Mouse (Mus musculus) c-Kit-positive CD71-negative TER-119-negative erythroid progenitor cells, embryonic 14.5 days (primary cell): ENCODE results near the gene 4931422A03Rik.
A peak's percentile ranks its signal among the peaks of the same experiment; 100 is the strongest.

Experiments
- DNase-seq: peaks from one replicate; pipeline ENCODE4 v3.0.0-alpha.2; 2013; ENCODE audit warnings: low read depth

4931422A03Rik gene

GRCm38 (mm10) chr2:103970041-103970790, 57.9 kb downstream of the 4931422A03Rik start:
- DNase-seq: no peak

DNA sequence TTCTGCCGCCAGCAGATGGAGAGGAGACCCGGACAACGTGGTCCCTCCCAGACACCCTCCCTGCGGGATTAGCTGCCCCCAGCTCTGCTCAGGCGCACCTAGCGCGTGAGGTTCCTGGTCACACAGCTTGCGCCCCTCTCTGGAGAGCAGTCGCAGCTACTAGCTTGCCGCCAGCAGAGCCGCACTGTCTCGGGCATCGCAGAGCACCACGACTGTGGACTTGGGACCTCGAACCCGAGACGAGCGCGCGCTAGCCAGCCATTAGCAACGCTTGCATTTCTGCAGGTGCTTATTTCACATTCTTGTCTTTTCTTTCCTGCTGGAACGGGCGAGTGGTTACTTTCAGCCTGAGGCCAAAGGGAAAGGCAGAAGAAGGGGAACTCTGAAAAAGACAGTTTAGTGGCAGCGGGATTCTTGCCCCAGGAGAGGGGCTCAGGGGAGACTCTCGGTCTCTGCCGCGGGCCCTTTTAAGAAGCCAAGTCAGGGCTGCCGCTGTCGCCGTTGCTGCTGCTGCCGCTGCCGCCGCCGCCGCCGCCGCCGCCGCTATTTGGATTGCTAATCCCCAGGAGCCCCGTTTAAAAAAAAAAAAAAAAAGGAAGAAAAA, 58.6 kb downstream of the 4931422A03Rik start:
- DNase-seq: no peak

DNA sequence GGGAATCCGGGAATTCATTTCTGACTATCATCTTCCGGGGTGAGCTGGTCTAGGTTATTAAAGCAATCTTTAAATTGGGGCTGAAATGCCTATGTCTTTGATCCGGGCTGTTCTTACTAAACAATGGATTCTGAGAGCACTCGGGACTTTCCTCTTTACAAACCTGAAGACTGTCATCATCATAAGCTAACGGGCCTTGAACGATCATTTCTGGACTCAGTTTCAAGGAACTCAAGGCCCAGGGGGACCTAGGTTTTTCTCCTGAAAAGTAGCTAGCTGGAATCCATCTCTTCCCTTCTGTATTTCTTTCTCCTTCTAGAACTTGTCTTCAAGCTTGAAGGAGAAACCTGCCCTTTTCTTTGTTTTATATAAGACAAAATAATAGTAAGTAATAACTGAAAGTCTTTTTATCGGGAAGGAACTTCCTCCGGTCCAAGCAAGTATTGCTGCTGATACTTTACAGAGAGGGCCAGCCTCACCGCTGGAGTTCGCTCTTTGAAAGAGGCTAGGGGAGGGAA, 59.2 kb downstream of the 4931422A03Rik start:
- DNase-seq: no peak

DNA sequence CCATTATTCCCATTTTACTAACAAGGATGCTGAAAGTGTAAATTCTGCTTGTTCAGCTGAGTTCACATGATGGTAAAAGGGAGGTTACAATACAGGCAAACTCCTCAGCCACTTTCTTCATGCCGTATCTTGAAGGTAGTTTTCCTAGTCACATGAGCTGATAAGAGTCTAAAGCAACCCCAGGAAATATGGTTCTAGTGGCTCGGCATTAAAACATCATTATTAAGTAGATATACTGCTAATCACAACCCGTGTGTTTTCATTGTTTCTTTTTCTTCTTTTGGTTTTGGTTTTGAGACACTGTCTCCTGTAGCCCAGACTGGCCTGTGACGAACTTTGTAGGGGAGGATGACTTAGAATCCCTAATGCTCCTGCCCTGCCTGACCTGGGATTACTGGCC, 60.0 kb downstream of the 4931422A03Rik start:
- DNase-seq: no peak

DNA sequence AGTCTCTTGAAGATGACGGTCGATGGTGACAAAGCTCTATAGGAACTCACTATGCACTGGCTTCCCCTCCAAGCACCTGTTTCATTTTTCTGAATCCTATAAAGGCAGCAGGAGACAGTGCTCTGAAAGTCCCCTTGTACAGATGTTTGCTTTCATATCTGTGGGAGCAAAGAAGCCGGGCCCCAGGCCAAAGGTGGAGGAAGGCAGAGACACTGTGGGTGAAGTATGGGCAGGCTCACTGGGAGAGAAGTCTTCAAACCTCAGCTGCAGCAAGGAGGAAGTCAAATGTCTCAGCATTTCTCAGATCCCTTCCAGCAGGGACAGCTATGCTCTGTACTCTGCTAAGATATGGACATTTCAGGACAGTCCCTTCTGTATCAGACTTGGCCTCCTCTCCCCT, 62.8 kb downstream of the 4931422A03Rik start:
- DNase-seq: no peak

DNA sequence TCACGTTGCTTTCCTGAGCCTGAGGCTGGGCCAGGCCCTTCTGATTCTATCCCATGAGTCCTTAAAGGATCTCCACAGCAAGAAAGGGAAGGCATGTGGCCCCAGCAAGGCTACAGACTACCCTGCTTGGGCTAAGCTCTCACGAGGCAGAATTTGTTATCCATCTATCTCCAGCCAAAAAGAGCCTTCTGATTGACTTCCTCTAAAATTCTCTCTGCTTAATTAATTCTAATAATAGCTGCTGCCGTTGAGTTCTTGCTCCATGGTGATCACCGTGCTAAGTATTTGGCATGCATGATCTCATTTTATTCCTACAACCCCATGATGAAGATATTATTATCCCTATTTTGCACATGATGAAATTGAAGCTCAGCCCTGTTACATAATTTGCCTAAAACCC, 65.8 kb downstream of the 4931422A03Rik start:
- DNase-seq: no peak

GRCm38 (mm10) chr2:103959574-103959973, 68.6 kb downstream of the 4931422A03Rik start:
- no peak for DNase-seq

DNA sequence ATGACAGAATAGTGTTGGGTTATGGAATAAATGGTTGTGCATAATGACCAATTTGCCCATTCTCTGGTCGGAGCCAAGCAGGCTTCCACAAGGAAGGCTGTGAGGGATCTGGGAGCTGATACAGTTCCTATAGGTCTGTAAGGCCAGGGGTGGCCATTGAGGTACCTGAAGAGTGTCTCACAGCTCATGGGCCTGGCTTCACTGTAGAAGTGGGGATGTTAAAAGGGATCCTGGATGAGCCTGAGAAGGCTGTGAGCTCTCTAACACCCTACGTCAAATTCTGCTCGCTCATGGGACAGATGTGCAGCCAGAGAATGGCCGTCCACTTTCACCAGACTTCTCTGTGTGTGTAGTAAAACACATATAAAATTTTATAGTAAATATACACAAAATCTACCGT, 69.1 kb downstream of the 4931422A03Rik start:
- no peak for DNase-seq

DNA sequence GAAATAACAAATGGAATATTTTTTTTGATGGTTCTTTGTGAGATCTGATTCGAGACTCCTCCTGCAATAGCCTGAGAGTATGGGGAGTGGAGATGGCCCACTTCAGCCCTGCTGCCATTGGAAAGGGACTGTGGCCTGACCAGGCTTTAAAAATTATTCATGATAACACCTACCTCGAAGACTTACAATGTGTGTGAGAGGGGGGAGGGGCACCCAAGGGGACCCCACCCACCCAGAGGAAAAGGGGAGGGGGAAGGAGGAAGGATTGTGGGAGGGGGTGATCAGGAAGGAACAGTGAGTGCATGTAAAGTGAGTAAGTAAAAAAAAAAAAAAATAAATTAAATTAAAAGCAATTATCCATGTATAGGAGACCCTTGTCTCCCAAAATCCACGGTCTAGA, 69.5 kb downstream of the 4931422A03Rik start:
- no peak for DNase-seq

- no peak for DNase-seq
Observed at GRCm38 (mm10) chr2:103957649-103958546, 70.3 kb downstream of the 4931422A03Rik start, which contains the start of gene Lmo2. Gene Lmo2, plus strand, starts transcription at chr2:103957986.

- no peak for DNase-seq
Observed at GRCm38 (mm10) chr2:103956867-103957266, 71.3 kb downstream of the 4931422A03Rik start.

DNA sequence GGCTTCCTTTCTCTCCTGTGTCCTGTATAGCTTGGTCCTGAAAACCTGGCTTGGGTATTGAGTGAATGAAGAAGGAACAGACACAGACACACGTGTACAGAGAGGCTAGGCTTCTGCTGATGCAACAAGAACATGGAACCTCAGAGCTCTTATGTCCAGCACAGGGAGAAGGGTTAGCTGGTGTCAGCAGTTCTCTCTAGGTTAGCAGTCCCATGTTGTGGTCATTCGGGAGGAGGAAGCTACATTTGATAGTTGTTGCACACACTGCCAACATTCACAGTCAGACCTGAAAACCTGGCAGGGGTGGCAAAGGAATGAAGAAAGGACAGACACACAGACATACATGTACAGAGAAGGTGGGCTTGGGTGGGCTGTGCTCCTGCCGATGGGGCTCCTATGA, 72.4 kb downstream of the 4931422A03Rik start:
- DNase-seq: no peak

DNA sequence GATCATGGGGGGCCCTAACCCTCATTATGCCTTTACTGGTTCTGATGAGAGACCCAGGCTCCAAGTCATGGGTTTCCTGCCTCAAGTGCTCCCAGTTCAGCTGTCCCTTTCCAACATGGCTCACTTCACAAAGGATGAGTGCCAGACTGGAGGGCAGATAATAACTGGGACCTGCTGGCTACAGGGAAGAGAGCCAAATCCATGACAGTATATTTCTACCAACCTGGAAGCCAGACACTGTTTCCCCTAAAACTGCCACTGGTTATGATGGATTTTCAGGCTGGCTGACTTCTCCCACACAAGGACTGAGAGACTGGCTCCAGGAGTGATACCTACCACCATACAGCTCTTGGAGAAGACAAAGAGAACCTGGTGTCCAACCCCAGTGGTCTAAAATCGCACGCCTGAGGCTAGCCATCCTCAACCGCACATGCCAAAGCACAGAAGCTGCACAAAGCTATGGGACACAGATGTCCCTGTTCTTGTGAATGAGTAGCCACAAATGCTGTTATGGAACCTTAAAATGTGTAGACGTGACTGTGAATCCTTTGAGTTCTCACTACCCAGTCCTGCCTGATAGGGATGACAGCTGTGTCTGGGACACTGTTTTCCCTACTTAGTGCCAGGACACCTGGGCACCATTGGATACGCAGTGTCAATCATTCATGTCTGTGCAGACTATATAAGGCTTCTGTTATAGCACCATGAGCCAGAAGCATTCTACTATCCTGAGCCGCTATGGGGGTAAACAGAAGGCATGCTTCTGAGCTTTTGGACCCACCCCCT, 74.9 kb downstream of the 4931422A03Rik start:
- DNase-seq: no peak

DNA sequence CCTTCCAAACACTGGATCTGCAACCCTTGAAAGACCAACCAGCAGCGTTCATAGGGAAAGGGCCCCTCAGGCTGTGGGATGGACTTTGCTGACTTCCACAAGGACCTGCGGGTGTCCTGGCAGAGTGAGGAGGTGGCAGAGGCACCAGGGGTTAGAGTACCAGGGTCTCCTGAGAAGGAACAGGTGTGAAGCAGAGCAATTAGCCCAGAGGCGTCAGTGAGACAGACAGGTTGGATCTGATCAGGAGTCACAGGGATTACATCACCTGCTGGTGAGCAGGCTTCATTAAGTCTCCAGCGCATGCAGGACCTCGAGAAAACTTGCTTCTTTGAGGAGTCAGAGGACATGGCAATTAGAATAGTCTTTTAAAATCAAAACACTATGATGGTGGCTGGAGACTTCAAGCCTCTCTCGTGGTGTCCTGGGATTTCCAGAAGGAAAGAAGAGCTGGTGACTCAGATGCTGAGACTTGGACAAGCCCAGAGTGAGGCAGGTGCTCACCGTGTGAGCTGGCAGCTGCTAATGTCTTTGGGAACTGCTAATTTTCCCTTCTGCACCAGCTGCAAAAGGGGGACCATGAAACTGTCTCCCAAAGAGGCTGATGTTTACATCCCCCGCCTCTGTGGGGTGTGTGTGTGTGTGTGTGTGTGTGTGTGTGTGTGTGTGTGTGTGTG, 80.0 kb downstream of the 4931422A03Rik start:
- no peak for DNase-seq

DNA sequence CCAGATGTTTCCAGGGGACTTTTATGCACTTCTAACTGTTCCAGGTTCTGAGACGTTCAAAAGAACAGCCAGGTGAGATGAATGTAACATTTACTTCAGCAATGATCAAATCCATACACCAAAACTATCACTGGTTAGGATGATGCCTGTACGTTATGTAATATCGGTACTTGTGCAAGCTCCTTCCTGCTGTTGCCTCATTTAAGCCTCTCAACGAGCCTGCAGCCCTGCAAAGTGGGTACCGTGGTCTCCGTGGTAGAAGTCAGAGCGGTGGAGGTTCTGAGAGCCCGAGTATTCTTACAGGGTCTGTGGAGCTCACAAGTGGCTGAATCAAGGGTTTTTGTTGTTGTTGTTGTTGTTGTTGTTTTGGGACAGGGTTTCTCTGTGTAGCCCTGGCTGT, 81.3 kb downstream of the 4931422A03Rik start:
- DNase-seq: no peak

- DNase-seq: peak; percentile 70
Observed at GRCm38 (mm10) chr2:103945571-103946092, 82.5 kb downstream of the 4931422A03Rik start.

DNA sequence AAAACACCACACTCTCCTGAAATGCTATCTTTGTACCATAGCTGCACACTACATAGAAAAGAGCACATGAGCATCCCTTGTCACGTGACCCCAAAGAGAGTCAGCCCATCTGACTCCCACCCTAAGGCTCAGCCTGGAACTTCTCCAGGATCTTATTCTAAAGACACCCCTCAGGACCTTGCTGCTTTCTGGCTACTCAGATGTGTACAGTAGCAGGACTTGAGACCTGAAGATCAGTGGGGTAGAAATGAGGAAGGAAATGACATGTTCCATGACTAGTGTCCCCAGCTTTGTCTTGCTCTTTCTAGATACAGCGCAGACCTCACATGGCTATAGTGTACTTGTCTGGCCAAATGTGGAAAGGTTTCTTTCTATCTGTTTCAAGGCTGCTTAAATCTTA, 83.3 kb downstream of the 4931422A03Rik start:
- no peak for DNase-seq

DNA sequence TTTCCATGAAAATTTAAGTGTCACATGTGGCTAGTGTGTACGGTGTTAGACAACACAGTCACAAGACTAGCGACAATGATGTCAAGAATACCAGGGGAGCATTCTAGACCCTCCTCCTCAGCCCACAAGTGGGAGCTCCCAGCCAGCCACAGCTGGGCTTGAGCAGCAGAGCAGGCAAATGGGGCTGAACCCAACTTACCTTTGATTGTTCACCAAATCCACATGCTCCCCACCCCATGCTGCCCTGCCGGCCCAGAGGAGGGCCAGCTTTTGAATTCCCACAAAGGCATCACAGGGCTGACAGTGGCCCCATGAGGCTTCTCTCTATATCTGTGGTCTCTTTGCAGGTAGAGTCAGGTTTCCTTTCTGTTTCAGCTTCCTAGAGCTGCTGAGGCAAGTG, 87.1 kb downstream of the 4931422A03Rik start:
- no peak for DNase-seq

DNA sequence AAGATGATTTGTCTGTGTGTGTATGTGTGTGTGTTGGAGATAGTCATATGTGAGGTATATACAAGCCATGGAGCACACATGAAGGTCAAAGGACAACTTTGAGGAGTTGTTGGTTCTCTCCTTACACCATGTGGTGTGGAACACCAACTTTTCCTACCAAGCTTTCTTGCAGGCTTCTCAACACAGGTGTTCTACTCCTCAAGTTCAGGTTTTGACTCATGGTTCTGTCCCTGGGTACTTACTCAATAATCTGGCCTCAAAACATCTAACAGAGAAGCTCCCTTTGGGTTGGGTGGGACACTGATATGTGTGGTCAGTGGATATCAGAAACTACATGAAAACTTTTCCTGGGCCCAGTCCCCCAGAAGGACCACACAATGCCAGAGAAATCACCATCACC, 89.2 kb downstream of the 4931422A03Rik start:
- DNase-seq: no peak

GRCm38 (mm10) chr2:103938573-103938972, 89.6 kb downstream of the 4931422A03Rik start:
- DNase-seq: no peak

- DNase-seq: no peak
Observed at GRCm38 (mm10) chr2:103937670-103938069, 90.5 kb downstream of the 4931422A03Rik start.
